Mouse (Mus musculus): ENCODE measurements at regions not wholly inside any gene's neighbourhood (a gene's known extent, or its start where the extent isn't known, plus 50 kb on each side); places are given as distances from the start of the nearest gene placed in this dataset.
"Not testable (repeated sequence)": the region's sequence is repeated elsewhere in the genome, so short reads cannot be mapped to it uniquely, and the experiment has no call there.

DNA sequence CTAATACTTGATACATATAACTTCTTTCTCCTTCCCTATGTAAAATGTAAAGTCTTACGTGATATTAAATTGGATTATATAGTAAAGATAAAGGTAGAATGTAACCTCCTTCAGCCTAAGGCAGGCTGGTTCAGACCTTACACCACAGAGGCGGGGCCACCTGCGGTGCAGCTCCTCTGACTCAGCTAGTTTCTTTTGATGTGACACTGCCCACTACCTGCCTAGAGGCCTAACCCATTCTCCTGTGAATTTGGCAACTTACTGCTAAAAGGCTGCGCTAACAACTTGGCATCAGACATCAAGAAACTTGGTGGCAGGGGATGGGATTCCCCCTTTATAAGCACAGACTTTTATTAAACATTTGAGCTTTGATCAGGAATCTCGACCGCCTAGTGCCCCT lies 74.5 kb downstream of the Aasdhppt start:
- DNase-seq (ENCODE audit: low spot score in 2 of 2): no peak

DNA sequence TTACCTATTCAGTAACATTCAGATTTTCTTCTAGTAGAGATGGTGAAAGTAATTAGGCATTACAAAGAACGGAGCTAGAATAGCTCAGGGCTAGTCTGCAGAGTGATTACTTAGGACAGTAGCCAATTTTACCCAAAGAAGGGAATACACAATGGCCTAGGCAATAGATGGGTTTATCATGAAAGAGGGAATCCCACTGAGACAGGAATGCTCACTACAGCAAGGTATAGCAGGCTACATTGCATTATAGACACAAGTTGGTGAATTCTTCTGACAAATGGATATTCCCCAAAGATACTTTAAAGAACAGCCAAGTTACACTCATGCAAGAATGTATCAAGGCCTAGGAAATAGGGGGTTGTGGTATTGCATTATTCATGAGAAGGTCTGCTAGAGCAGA lies 94.7 kb downstream of the Aasdhppt start:
- not testable (repeated sequence) for DNase-seq (ENCODE audit: low spot score in 2 of 2)

DNA sequence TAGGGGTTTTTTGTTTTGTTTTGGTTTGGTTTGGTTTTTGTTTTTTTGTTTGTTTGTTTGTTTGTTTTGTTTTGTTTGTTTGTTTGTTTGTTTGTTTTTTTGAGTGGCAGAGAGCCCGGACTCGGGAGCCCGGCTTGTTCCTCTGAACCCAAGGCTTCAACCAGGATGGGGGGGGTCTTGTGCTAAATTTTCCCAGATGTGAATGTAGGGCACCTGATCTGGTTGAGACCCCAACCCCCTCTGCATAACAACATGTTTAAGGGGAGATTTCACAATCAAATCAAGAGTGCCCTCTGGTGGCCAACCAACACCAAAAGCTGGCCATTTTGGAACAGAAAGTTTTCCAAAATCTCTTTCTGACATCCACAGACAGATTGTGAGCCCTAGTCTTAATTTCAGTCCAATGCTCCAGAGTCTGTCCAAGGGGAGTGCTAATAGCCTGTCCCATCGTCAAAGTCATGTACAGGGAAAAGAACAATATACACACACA lies 99.2 kb downstream of the Aasdhppt start:
- DNase-seq (ENCODE audit: low spot score in 2 of 2): no peak

DNA sequence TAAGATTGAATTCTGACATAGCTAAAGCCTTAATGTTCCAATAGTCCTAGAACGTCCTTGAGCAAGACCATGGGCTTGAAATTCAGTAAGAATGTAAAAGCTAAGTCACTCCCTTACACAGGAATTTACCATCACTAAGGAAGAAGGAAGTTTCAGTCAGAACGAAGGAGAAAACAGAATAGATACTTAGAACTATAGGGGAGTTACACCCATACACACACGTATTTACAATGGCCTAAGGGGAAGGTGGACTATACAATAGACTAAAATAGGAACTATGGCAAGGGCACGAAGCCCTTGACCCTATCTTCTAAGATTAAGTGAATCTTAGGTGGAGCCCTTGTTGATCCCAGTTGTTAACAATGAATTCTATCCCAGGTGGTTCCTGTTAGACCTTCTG lies 116.5 kb downstream of the Aasdhppt start:
- DNase-seq (ENCODE audit: low spot score in 2 of 2): not testable (repeated sequence)

DNA sequence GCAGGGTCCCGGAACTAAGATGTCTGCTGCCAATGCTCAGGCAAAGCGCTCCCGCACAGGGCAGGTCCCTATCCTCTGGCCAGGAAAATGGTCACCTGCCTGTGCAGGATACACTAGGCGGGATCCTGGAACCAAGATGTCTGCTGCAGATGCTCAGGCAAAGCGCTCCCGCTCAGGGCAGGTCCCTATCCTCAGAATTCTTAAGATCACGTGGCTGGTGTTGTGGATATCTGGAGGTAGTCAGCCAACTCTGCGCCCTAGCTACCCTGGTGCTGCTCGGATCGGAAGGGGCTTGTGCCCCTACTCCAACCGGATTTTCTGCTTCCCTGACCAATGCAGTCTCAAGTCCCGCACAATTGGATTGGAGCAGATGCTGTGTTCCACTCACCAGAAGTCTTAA lies 153.3 kb downstream of the Aasdhppt start:
- not testable (repeated sequence) for DNase-seq (ENCODE audit: low spot score in 2 of 2)

- not testable (repeated sequence) for DNase-seq (ENCODE audit: low spot score in 2 of 2)
Measured at GRCm38 (mm10) chr9:4138829-4139228, 170.4 kb downstream of the Aasdhppt start.

DNA sequence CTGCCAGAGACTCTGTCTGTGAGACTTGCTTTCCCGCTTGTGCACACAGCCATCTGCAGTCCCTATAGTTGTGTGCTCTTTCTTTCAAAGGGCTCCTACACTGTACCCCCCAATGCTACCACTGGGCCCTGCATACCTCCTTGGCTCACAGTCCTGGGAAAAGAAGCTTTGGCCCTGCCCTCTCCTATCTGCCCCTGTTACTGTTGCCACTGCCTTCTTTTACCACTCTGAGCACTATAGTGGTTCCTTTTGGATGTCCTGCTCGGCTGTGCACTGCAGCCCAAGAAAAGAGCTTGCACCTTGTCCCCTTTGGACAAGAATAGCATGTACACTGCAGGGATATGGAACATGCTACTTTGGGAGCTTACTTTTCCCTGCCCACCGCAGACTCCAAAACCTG lies 216.8 kb downstream of the Aasdhppt start:
- DNase-seq (ENCODE audit: low spot score in 2 of 2): no peak

- not testable (repeated sequence) for DNase-seq (ENCODE audit: low spot score in 2 of 2)
Measured at GRCm38 (mm10) chr9:4082668-4083067, 226.6 kb downstream of the Aasdhppt start.

GRCm38 (mm10) chr9:4061037-4061436 lies 248.2 kb downstream of the Aasdhppt start:
- DNase-seq (ENCODE audit: low spot score in 2 of 2): peak; percentile 19 to 41

- DNase-seq (ENCODE audit: low spot score in 2 of 2): no peak
Measured at GRCm38 (mm10) chr9:4048749-4049148, 260.5 kb downstream of the Aasdhppt start.

GRCm38 (mm10) chr9:4047654-4048053 lies 261.6 kb downstream of the Aasdhppt start:
- DNase-seq (ENCODE audit: low spot score in 2 of 2): not testable (repeated sequence)

DNA sequence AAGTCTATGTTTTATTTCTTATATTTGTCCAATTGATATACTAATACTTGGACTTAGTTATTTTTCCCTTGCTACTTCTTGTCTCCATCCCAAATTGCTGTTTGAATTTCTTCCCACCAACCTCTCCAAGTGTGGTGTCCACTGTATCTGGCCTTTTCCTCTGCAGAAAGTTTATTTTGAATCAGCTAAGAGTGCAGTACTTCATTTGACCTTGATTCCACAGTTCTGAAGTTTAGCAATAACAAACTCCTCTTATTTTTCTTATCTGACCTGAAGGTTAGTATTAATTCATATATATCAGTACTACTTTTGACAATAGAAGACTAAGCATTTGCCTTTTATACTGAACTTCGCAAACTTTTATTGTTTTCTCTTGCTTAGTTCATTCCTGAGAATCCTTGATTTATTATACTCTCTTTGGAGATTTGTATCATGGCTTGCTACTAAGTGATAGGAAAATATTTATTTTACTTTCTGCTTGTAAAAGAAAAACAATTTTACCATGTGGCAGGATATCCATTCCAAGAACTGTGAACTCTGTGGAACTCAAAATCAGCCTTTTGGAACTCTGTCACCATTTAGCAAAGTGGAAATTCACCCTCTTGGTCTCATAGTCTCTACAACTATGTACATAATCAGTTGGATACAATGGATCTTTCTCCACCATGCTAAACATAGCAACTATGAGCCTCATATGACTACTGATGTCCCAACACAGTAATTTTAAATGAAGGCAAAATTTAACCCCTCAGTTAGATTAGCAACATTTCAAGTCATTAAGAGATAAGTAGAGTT lies 268.2 kb downstream of the Aasdhppt start:
- DNase-seq (ENCODE audit: low spot score in 2 of 2): no peak

DNA sequence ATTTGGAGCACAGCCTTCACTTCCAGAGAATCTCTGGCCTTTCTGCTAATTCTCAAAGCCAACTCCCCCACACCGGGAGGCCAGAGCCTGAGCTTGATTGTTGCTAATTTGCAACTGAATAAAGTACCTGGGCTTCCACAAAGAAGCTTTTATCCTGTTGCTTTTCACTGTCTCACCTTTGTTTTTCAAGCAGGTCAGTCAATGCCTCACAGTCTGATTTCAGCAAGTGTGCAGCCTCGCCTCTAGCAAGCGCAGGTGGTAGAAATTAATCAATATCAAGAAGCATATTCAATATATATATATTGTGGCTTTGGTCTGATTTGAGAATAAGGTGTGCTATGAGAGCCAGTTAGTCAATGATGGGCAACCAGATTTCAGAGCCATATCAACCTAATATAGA lies 282.1 kb downstream of the Aasdhppt start:
- DNase-seq (ENCODE audit: low spot score in 2 of 2): not testable (repeated sequence)

DNA sequence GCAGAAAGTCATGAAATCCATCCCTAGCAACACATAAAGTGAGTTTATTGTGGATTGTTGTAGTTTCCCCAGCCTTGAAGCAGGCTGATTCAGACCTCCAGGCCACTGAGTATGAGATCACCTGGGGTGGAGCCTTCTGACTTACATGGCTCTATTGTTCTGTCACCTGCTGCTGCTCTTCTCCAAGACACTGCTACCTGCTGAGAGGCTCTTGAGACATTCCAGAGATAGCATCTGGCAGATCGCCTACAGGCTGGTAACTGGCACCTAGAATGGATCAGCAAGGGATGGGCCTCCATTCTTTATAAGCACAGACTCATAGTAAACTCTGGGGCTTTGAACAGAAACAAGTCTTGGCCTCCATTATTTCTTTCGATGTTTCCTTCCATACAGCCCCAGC lies 289.2 kb downstream of the Aasdhppt start:
- no peak for DNase-seq (ENCODE audit: low spot score in 2 of 2)

- DNase-seq (ENCODE audit: low spot score in 2 of 2): no peak
Measured at GRCm38 (mm10) chr9:3996686-3997085, 312.6 kb downstream of the Aasdhppt start.

GRCm38 (mm10) chr9:3988383-3988782 lies 320.9 kb downstream of the Aasdhppt start:
- not testable (repeated sequence) for DNase-seq (ENCODE audit: low spot score in 2 of 2)

- DNase-seq (ENCODE audit: low spot score in 2 of 2): not testable (repeated sequence)
Measured at GRCm38 (mm10) chr9:3987971-3988370, 321.3 kb downstream of the Aasdhppt start.
